Mouse (Mus musculus): ENCODE measurements around the gene Cbfa2t3.

DNA sequence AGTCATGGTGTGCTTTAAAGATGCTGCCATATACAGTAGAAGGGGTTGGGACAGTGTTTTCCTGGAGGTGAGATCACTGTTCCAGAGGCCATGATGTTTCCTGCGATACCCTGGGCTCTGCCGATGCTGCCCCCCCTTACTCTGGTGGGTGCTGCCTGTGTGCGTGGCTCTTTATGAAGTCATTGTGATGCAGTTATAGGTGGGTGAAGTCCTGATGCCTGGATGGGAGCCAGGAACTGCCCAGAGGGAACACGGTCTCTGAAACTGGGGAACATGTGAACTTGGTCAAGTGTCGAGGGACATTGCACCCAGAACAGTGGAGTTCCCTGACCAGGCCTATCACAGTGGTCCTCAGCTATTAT lies 14.2 kb upstream of the Cbfa2t3 start:
- no peak for TF ChIP-seq CTCF (IDR thresholded peaks at IDR 0.05; ENCODE audit: control insufficient read depth, insufficient read depth, low read length)
- no peak for TF ChIP-seq POLR2A (IDR thresholded peaks at IDR 0.05; ENCODE audit: borderline replicate concordance, control insufficient read depth, low read depth, low read length)
